Mouse (Mus musculus) megakaryocyte, adult 5-6 weeks (primary cell): ENCODE results near the gene Cacna1g. TPM values are rescaled to one million over a fixed set of nuclear protein-coding genes. Genes with fewer than 3 reads are reported as not detected.

Source experiments
- ATAC-seq: 2 replicates; pipeline ENCODE4 v1.8.0; 2016; ENCODE audit warnings: mild to moderate bottlenecking, inconsistent platforms; ENCODE audit not compliant: poor library complexity, severe bottlenecking
- total RNA-seq, 2 experiments: library from RNA; stranded (forward) in 1 of 2; stranded (reverse) in 1 of 2; fragments of 153-499, 151-499 nt in 1 of 2; fragments of 221-1000, 200-1000 nt in 1 of 2; gene quantifications; 2 replicates each; pipeline versions ENCODE4 v1.2.3 to v1.2.4; 2015 to 2017

Gene Cacna1g
- total RNA-seq, 2 experiments from 2014 or later = 0.96 TPM; not detected in 1

DNA sequence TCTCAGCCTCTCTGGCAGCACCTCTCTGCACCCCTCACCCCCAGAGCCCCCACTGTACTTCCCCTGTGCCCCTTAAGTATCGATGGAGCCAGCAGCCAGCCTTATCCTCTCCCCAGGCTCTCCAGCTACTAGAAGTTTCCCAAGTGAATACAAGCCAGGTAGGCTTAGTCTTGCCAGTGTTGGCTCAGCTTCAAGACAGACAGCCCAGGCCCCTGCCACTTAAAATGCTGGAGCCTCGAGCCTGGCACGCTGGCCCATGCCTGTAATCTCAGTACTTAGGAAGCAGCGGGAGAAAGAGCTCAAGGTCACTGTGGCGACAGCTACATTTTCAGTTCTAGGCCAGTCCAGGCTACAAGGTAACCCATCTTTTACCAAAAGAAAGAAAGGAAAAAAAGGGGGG, 24.1 kb downstream of the Cacna1g start:
- no peak for ATAC-seq

DNA sequence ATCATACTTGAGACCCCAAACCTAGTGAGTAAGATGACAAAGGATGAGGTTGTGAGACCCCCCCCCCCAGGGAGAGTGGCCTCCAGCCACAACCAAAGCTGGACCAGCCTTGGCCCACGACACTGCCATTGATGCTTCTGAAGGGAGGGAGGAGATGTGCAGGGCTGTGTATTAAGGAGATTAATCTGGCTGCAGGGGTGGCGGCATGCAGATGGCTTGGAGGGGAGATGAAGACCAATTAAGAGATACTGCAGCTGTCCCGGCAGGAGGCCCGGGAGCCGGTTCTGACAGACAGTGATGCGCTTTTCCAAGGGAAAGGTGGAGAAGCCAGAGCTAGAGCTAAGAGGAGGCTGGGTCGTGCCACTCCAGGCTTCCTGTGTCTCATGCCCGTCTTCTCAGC, 24.8 kb downstream of the Cacna1g start:
- no peak for ATAC-seq

DNA sequence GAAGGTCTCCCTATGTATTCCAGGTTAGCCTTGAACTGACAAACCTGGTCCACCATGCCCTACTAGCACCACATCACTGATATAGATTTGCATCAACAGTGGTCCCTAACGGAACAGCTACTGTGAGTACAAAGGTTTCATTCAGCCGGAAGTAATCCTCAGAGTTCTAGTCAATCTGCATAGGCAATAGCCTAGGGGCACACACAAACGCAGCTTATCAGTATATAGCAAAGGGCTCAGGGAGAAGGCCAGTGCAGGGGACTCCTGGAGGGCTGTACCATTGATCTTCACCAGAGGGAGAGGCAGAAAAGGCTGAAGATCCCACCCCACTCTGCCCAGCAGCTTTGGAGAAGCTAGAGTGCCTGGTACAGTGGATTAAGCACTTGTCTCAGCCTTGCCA, 27.0 kb downstream of the Cacna1g start:
- no peak for ATAC-seq

DNA sequence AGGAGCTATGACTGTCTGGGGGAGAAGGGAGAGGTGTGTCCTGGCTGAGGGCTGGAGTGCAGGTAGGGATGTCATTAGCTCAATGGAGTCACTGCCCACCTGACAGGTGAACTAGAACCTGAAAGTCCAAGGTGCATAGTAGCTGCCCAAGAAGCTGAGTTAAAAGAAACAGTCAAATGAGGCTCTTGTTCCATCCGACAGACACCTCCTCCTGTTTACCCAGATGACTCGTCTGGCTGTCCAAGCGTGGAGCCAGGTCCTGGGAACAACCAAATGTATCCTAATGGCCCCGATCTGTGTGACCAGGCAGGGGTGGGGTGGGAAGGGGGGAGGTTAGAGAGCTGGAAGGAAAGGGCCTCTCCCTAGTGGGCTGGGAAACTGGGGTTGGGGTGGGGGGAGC, 28.7 kb downstream of the Cacna1g start:
- ATAC-seq = no peak

DNA sequence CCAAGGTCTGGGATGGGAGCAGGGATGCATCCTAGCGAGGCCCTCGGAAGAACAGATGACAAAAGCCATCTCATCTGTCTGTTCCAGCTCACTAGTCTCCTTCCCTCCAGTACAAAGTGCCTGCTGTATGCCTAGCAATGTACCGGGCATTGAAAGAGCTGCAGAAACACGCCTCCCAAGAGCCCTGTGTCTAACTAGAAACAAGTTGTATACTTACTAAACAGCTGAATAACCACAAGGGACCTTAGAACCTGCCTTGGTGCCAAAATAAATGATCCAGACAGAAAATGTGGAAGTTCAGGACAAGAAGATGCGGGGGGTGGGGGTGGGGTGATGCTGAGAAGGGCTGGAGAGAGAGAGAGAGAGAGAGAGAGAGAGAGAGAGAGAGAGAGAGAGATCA, 29.2 kb downstream of the Cacna1g start:
- ATAC-seq = no peak

DNA sequence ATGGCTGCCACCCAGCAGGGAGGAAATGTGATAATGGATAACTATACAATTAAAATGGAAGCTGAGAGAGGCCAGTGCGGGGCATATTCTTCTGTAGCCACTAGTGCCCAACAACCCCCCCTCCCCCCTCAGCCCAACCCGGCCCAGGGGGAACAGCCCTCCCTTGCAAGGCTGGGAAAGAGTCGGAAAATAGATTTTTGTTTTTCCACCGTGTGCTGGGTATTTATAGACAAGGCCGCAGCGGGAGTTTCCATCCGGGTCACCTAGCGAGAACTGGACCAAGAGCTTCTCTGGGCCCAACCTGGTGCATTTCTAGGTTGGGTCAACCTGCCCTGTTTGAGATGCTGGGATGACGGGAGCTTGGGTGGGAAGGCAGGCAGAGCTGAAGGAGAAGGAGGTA, 32.2 kb downstream of the Cacna1g start:
- ATAC-seq = no peak

DNA sequence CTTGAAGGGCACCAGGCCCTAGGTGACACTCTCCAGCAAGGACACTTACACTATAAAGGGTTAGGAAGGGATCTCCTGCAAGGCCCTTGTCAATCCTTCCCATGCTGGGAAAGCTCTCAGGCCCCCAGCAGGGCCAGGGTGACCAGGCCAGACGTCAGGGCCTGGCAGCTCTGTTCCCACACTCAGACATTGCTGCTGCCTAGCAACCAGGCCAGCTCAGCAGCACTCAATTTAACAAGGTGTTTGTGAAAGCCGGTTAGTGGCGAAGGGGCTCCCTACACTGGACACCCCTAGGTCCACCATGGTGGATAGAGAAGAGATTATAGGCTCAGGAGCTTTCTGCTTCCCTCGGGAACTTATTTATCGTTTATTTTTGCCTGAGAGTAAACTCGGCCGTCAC, 32.9 kb downstream of the Cacna1g start:
- ATAC-seq = no peak

DNA sequence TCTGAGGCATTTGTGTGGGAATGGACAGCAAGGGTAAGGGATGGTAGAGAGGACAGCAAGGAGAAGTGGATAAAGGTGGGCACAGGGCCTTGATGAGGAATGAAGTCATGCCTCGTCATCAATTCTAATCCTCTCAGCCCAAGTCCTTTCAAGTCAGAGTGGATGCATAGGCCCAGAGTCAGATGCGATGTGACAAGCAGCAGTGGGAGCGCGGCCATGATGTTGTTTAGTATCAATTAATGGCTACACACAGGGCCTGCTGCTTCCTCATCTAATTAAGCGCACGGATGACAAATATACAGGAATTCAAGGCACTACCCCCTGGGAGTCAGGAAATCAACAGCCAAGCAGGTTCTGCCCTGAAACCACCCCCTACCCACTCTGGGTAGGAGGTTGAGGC, 33.6 kb downstream of the Cacna1g start:
- ATAC-seq = no peak

DNA sequence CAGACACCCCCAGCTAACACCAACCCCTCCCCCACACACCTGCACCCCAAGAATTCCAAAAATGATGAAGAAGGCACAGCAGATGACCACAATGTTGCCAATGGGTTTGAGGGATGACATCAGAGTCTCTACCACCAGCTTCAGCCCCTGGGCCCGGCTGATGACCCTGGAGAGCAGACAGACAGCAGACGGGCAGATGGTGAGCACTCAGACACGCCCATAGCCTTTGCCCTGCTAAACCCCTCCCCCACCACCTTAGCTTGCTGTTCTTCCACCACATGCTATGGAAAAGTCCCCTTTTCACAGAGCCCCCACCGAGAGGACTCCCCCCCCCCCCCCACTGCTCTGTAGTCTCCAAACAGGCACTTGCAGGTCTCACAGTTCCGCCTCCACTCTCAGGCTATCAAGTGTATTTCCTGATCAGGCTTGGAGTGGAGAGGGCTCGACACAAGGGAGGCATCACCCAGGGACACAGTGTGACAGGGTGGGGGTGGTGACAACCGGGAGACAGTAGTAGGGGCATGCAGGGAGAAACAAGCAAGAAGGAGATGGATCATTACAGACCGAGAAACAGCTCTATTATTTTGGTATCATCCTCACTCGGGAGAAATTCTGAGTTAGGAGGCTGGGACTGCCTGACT, 44.9 kb downstream of the Cacna1g start:
- ATAC-seq = no peak

DNA sequence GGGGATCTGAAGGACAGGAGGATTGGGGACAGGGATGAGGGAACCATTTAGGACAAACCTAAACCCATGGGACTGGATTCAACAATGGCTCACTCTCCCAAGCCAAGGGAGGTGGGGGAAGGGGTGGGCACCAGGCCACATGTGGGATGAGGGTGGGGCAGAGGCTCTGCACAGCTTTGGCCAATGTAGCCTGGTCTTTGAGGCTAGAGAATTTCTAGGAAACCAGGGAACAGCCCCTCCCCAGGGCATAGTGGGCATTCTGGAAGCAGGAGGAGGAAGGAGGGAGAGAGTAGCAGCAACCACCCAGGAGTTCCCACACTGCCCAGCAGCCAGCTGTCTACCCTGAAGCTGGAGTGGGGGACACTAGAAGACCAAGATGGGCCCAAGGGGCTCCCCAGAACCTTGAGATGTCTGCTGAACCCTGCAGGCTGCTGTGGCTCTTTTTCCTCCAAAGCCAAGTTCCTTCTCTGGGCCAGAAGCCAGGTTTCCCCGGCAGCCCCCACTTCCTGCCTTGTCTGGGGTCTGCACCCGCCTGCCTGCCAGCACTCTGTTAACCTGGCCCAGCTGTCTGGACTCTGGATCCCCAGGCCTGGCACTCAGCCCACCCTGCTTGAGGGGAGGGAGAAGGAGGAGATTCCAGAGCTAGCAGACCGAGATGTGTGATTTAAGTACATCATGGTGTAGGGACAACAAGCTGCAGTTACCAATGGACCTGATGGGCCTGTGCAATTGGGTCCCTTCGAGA, 45.7 kb downstream of the Cacna1g start:
- ATAC-seq = no peak

DNA sequence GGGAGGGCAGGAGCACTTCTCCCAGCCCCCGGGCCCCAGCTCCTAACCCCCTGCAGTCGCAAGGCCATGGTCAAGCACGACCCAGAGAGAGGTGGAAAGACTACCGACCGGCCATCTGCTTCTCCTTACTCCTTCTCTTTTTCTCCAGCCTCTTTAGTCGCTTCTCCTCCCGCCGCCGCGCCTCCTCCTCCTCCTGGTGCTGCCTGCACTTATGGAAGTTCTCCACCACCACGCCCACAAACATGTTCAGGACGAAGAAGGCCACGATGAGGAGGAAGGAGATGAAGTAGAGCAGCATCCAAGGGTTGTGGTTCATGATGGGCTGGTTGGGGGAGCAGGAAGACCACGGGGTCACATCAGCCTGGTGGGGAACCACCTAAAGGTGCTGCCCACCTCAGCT, 48.3 kb downstream of the Cacna1g start:
- no peak for ATAC-seq

DNA sequence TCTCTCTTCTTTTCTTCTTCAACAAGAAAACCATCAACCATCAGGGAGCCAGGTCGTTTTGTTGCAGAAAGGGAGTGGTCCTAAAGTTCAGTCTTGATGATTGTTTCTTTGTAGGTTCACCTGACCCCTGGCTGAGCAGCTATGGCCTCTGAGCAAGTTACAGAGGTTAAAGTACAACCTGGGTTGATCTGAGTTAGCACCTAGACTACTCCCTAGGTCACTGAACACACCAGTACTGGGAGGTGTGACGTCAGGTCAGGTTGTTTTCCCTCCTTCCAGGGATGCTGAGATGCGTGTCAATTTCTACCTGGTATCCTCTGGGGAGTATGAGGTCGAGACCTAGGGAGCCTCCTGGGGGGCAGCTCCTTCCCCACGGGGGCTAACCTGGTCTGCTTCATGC, 48.8 kb downstream of the Cacna1g start:
- ATAC-seq = no peak

DNA sequence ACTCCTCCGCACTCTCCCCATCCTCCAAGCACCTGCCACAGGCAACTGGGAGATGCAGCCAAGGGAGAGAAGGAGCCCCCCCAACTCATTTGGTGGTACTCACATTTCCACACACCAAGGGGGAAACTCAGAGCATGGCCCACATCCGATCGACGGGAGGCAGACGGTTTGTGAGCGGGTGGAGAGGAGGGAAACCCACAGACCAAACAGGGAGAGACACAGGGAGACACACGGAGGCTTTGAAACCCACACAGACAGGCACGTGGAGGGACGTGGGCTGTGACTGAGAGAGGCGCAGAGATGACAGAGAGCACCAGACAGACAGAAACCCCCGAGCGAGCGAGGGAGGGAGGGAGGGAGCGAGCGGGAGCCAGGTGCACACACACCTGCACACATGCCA, 49.6 kb downstream of the Cacna1g start:
- ATAC-seq = no peak

DNA sequence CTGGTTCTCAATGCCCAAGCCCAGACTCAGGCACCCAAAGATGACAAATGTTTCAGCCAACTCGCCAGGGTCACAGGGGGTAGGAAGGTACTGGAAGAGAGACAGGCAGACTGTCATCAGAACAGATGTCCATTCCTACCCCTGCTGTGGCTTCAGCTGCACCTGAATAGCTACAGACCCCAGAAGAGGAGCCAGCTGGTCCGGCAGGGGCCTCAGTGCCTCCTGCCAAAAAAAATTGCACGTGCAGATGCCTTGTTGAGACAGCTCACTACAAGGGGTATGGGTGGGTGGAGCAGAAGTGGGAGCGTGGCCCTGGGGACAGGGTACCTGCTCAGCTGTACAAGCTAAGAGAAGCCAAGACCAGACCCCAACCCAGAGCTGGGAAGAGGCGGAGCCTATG, 50.1 kb downstream of the Cacna1g start:
- ATAC-seq = no peak

DNA sequence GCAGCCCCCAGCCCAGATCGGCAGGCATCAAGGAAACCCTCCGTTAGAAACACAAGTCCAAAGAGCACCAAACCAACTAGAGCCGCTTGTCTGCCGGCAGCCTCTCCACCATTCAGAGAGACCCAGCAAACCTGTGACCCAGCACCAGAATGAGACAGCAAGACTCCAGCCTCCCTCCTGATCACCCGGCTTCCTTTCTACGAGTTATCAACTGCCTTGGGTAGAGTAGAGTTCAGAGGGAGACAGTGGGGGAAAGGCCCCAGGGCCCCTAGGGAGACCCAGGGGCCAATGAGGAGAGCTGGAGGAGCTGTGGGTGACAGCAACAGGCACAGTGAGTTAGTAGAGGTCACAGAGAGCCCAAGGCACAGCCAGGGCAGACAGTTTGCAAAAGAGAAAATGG, 53.0 kb downstream of the Cacna1g start:
- ATAC-seq = no peak

DNA sequence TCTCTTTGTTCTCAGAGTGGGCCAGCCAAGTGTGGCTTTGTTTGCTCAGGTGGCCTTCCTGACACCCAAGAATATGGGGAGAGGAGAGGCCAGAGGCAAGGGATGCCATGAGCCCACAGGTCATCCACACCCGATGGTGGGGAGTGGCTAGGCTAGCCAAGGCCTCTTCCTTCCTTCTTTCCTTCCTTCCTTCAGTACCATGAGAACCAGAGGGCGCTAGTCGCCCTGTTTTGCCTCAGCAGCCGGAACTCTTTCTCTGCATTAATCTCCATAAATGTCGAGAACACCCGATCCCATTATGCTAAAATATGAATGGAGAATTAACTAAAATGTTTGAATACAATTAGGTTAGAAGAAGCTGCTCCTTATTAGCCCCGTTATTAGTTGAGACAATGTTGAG, 53.7 kb downstream of the Cacna1g start:
- ATAC-seq = no peak

DNA sequence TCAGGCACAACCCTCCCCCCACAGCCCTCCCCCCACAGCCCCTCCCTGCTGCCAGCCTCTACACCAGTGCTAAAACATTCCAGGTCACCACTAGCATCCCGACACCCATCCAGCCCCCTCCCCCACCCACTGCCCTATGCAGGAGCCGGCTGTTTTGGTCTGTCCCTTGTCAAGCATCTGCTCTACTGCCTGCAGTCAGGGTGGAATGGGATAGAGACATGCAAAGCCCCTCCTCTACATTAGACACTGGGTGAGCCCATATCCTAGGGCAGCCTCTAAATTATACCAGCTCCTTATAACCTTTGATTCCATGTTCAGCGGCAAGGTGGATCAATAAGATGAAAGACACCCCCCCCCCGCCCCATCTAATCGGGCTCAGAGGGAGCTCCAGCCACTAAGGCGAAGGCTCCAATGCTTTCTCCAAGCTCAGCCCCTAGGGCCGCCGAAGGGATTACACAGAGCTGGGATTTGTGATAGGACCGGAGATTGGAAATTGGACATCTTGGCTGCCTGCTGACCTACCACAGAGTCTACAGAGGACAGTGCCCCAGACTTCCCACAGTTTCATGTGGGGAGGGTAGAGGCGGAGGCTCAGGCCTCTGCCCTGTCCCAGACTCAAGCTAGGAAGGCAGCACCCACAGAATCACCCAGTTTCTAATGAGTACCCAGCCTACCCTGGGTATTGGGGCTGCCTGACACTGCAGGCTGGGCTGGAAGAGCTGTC, 54.8 kb downstream of the Cacna1g start:
- ATAC-seq = no peak

DNA sequence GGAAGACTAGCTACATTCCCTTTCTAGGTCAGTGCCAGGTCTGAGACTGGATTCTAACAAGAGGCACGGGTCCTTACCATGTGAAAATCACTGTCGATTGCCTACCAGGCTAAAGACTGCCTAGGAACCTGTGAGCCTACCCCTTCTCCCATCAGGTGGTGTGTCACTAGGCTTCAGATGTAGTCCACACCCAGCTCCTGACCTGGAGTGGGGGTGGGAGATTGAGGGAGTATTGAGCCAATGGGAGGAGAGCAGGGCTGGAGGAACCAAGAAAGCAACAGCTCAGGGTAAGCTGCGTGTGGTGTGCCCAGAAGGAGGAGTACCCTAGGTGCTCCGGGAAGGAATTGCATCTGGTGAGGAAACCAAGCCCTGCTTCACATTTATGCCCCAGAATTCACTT, 60.0 kb downstream of the Cacna1g start:
- ATAC-seq = no peak

DNA sequence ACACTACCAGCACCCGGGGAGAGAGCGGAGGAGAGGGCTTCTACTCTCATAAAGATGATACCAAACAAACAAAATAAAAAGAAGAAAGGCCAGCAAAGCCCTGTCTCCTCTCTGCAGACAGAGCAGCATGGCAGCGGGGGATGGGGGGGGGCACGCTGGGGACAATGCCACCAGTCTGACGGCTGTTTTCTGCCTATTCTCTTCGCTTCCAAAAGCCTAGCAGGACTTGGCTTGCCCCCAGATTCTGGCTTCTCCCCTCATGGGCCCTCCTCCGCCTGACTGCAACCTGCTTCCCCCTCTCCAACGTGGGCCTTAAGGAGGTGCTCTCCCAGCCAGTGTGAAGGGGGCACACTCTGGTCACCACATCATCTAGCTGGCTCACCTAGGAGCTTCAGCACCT, 60.5 kb downstream of the Cacna1g start:
- no peak for ATAC-seq

DNA sequence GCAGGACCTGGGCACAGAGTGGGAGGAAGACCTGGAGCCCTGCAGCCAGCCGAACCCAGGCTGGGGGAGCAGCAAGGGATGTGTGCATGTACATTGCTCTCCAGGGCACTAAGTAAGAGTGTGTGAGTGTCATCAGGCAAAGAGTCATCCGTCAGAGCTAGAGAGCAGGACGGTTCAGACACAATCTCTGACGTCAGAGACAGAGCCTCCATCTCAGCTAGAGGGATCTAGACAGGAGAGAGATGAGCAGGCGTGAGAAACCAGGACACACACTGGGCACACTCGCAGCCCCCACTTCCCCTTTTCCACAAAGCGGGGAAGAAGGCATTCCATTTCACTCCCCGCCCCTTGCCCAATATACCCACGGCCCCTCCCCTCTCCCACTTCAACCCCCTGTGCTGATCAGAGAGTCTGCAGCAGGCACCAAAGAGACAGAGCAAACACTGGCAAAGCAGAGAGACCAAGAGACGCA, 61.0 kb downstream of the Cacna1g start:
- ATAC-seq = peak; percentile 43; the same call in 1 of the 2 replicates

DNA sequence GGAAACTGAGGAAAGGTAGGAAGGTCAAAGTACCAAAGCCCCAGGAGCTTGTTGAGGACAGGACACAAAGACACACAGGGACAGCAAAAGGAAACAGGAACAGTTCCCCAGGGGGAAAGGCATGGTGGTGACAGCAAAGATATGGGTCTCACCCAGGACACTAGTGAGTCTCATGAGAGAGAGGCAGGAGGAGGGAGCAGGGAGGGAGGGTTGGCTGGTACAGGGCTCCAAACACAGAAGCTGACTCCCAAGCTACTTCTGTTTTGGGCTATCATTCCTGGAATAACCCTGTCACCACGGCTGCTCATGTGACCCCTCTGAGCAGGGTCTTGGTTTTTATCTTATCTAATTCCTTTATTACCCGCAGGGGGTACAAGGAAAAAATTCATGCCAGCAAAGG, 61.4 kb downstream of the Cacna1g start:
- no peak for ATAC-seq

DNA sequence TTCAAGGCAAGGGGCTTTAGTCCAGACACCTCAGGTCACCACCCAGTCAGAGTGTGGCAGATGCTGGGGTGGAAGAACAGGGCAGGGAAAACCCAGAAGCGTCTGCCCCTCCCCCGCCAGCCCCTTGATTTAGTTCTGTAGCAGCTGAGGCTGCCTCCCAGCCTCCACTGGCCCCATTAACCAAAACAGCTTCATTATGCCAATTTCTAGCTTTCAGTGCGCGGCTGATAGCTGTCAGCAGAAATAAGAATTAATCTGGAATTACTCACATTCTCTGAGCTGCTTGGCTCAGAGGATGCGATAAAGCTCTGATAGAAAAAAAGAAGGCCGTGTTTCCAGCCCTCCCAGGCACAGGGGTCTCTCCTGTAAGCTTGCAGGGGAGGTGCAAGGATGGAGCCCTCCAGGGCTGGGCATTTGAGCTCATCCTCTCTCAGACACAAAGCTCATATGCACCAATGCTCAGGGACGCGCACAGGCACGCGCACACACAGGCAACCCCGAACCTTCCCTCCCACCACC, 66.1 kb downstream of the Cacna1g start:
- ATAC-seq = no peak
